ENCODE assay signal across 8 mouse cellular contexts in the genomic region with DNA sequence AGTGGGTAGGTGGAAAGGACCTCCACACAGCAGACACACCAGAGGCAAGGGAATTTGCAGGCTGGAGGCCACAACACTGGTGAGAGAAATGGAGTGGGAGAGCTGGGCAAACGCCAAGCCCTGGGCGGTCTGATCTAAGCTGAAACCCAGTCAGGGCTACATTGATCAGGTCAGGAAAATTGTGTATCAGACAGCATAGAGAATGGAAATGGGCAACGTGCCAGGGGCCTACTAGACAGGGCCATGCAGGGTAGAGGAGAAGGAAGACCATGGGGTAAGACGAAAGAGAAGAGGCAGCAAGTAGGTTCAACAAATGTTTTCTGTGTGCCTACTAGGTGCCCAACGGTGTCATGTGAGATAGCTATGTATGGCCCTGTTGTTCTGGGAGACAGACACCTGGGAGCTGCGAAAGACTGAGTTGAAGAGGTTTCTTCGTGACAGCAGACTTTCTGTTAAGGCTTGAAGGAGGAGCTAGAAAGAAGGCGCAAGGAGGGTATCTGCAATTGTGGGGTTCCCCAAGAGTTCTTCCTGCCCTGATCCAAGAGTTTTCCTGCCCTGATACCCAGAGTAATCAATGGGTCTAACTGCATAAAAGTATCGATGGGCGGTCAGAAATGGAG. TPM values are rescaled to one million over a fixed set of nuclear protein-coding genes. Genes with fewer than 3 reads are reported as not detected.
DNase-seq lines count a peak whose midpoint lies in the region; ATAC-seq and TF ChIP-seq lines count a peak whose summit lies in the region.

No protein-coding gene starts in this region.

- 35% methylated on average over 10 of the region's 10 CpGs for WGBS in lung, adult 2 months
- WGBS in heart, embryonic 12.5 days = 38% methylated on average over 10 of the region's 10 CpGs
- WGBS in midbrain, embryonic 13.5 days = 50% methylated on average over 10 of the region's 10 CpGs

- H3K4me3 ChIP-seq in lung, adult 2 months (replicated peaks; ENCODE audit: extremely low read depth, low read depth, low read length) = peak overlapping the region; percentile 91
- peak overlapping the region; percentile 83 for H3K4me3 ChIP-seq in heart, embryonic 12.5 days
- H3K4me3 ChIP-seq in midbrain, embryonic 13.5 days (replicated peaks) = peak overlapping the region; percentile 73

- no peak for ATAC-seq in heart, embryonic 12.5 days (ENCODE audit: insufficient number of reproducible peaks, low FRiP score)
- peak; percentile 9; the same call in 1 of the 2 replicates for ATAC-seq in midbrain, embryonic 13.5 days

- H3K36me3 ChIP-seq in heart, embryonic 12.5 days = no peaks in the 10 kb centered on the region
- no peaks in the 10 kb centered on the region for H3K36me3 ChIP-seq in midbrain, embryonic 13.5 days

- TF ChIP-seq POLR2A in lung, adult 2 months (IDR thresholded peaks at IDR 0.05; ENCODE audit: borderline replicate concordance, extremely low read depth, low read depth, low read length) = no peak

- no peak overlapping the region for H3K27ac ChIP-seq in heart, embryonic 12.5 days (ENCODE audit: poor library complexity, severe bottlenecking)
- H3K27ac ChIP-seq in midbrain, embryonic 13.5 days = no peak overlapping the region

- 0 out of 2 replicates have a peak, but pooled peaks cover 17% of the 10 kb centered on the region for H3K27me3 ChIP-seq in heart, embryonic 12.5 days (replicated peaks)
- H3K27me3 ChIP-seq in midbrain, embryonic 13.5 days = no peaks in the 10 kb centered on the region

- H3K9ac ChIP-seq in heart, embryonic 12.5 days = peak overlapping the region; percentile 85
- peak overlapping the region; percentile 80 for H3K9ac ChIP-seq in midbrain, embryonic 13.5 days (replicated peaks)

- H3K9me3 ChIP-seq in heart, embryonic 12.5 days (replicated peaks) = no peaks in the 10 kb centered on the region
- H3K9me3 ChIP-seq in midbrain, embryonic 13.5 days = no peaks in the 10 kb centered on the region

- no peak for TF ChIP-seq CTCF in lung, adult 2 months (IDR thresholded peaks at IDR 0.05; ENCODE audit: insufficient read depth, low read length)

- peak overlapping the region; percentile 83 for H3K4me2 ChIP-seq in heart, embryonic 12.5 days
- peak overlapping the region; percentile 65 for H3K4me2 ChIP-seq in midbrain, embryonic 13.5 days (replicated peaks)

- H3K4me1 ChIP-seq in lung, adult 2 months (ENCODE audit: control insufficient read depth, insufficient read depth, low read length) = peaks cover 12% of the 10 kb centered on the region
- H3K4me1 ChIP-seq in heart, embryonic 12.5 days (replicated peaks) = peaks cover 36% of the 10 kb centered on the region
- H3K4me1 ChIP-seq in midbrain, embryonic 13.5 days (replicated peaks) = peaks cover 41% of the 10 kb centered on the region

- no peak for DNase-seq in lung, adult 2 months
- no peak for DNase-seq in lung, postnatal 4 days
- DNase-seq in cerebellum, adult 18-20 months = peak; percentile 44 to 57
- DNase-seq in kidney, postnatal 10 days = peak; percentile 68
- no peak for DNase-seq in layer of hippocampus, adult 18-20 months (ENCODE audit: low spot score in 2 of 2)
- DNase-seq in B cell, adult 2 months = no peak

RNA-seq across cellular contexts. Expression of a gene that starts 0.7 kb away (rescaled TPM):
- 43.4 and 47.4 TPM in 2 replicates for polyA plus RNA-seq in lung, adult 2 months (2012; rRNA removed)
- polyA plus RNA-seq in heart, embryonic 12.5 days (2016; fragmentation: Nextera tagmentation; extraction: Ambion mirVana) = 38.3 and 41.7 TPM in 2 replicates
- polyA plus RNA-seq in midbrain, embryonic 13.5 days (2015; fragmentation: Nextera tagmentation; extraction: Ambion mirVana) = 53.7 and 61.9 TPM in 2 replicates
- 10 to 100 TPM; 12.8 to 14.6 TPM for total RNA-seq in layer of hippocampus, adult 18-20 months (2021)

RNA-seq across cellular contexts. Expression of a gene that starts 11.7 kb away (rescaled TPM):
- 54.0 and 62.8 TPM in 2 replicates for polyA plus RNA-seq in lung, adult 2 months (2012; rRNA removed)
- 2.6 TPM in 2 replicates for polyA plus RNA-seq in heart, embryonic 12.5 days (2016; fragmentation: Nextera tagmentation; extraction: Ambion mirVana)
- 9.4 and 10.5 TPM in 2 replicates for polyA plus RNA-seq in midbrain, embryonic 13.5 days (2015; fragmentation: Nextera tagmentation; extraction: Ambion mirVana)
- total RNA-seq in layer of hippocampus, adult 18-20 months (2021) = 10 to 100 TPM; 42.6 to 44.2 TPM

RNA-seq across cellular contexts. Expression of a gene that starts 35.0 kb away (rescaled TPM):
- polyA plus RNA-seq in lung, adult 2 months (2012; rRNA removed) = 48.4 and 72.3 TPM in 2 replicates
- 22.4 and 23.0 TPM in 2 replicates for polyA plus RNA-seq in heart, embryonic 12.5 days (2016; fragmentation: Nextera tagmentation; extraction: Ambion mirVana)
- polyA plus RNA-seq in midbrain, embryonic 13.5 days (2015; fragmentation: Nextera tagmentation; extraction: Ambion mirVana) = 36.1 and 37.8 TPM in 2 replicates
- total RNA-seq in layer of hippocampus, adult 18-20 months (2021) = 10 to 100 TPM; 56.3 to 62.2 TPM

RNA-seq across cellular contexts. Expression of a gene that starts 59.2 kb away (rescaled TPM):
- 83.3 and 131 TPM in 2 replicates for polyA plus RNA-seq in lung, adult 2 months (2012; rRNA removed)
- polyA plus RNA-seq in heart, embryonic 12.5 days (2016; fragmentation: Nextera tagmentation; extraction: Ambion mirVana) = 40.3 and 42.9 TPM in 2 replicates
- 60.3 and 61.9 TPM in 2 replicates for polyA plus RNA-seq in midbrain, embryonic 13.5 days (2015; fragmentation: Nextera tagmentation; extraction: Ambion mirVana)
- 10 to 100 TPM; 48.3 to 55.2 TPM for total RNA-seq in layer of hippocampus, adult 18-20 months (2021)

Comparison
In these comparisons a context has a peak if more than half of its experiments do, and no peak if none do; other contexts are left out.
1. DNase-seq: peak in cerebellum, adult 18-20 months (2 of 2) and kidney, postnatal 10 days (single experiment); none in lung, adult 2 months (single experiment), lung, postnatal 4 days (0 of 2), layer of hippocampus, adult 18-20 months (0 of 2) and B cell, adult 2 months (0 of 2).
2. Peak in every context shown above with its lines, with median percentiles within 50 percentile points of each other: H3K4me3 ChIP-seq.